Mouse (Mus musculus) heart, adult 11 months (tissue): Measurements from ENCODE around the gene Tbx21.

Experiments
- DNase-seq: peaks from one replicate; pipeline ENCODE4 v3.0.0; 2022

Gene Tbx21

DNA sequence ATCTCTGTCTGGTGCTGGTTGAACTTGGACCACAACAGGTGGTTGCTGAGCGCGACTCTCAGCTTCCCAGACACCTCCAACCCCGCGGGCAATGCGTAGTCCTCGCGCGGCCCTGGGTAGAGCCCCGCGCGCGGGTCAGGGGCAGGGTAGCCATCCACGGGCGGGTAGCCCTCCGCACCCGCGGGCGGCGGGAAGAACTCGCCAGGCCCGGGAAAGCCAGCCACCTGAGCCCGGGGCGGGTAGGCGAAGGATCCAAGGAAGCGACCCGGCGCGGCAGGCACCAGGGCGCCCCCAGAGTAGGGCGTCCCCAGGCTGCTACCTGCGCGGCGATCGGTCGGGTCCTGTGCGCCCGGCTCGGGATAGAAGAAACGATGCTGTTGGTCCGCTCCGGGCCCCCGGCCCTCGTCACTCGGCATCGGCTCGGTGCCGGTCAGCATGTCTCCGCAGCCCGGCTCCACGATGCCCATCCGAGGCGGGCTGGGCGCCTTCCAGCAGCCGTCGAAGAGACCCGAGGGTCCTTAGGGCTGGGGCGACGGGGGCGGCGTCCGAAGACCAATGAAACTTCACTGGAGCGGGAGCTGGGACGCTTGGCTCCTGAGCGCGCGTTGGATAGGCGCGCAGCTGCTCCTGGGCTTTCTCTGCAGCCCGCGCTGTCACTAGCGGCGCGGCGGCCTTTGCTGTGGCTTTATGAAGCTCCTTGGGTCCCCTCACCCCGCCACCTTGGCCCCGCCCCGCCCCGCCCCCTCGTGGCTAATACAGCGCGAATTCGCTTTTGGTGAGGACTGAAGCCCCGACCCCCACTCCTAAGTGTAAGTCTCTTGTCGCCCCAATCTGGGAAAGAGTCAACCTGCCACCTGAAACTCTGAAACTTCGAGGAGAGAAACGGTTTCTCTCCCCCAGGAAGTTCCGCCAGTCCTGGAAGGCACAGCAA lies at the start of gene Tbx21:
Gene Tbx21 (minus strand): TSS at position 661 of the 931 bp plus-strand sequence.
- DNase-seq = no peak

DNA sequence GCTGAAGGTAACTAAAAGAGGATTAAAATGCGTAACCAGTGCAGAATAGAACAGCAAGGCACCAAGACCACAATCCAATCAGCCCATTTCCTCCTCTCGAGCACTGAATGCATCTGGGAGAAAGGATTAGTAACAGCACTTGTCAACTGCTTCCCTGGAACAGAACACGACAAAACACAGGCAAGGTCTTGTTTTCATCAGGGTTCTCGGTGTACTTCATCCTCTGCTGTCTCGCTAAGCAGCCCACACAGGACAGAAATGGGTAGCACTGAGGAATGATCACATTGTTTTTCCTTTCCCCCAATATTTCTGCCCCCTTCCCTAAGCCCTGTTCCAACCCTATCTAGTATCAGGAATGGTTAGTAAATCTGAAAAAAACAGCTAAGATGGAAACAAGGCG lies 45.2 kb upstream of the Tbx21 start:
- no peak for DNase-seq

DNA sequence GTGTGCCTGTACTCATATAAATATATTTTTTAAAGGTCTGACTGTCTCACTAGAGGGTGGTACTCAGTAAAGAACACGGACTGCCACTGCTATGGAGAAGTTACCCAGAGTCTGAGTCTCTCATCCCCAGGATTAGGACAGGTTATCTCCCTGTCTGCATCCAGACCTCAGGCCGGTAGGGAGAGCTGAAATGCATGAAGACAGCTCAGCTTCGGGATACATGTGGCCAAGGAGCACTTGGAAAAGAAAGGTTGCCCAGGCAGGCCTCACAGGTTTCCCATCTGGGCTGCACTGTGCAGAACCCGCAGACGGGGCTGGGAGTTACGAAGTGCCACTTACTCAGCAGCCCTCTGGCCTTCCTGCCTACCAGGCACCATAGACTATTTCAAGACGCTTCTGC lies 41.9 kb upstream of the Tbx21 start:
- DNase-seq = no peak

DNA sequence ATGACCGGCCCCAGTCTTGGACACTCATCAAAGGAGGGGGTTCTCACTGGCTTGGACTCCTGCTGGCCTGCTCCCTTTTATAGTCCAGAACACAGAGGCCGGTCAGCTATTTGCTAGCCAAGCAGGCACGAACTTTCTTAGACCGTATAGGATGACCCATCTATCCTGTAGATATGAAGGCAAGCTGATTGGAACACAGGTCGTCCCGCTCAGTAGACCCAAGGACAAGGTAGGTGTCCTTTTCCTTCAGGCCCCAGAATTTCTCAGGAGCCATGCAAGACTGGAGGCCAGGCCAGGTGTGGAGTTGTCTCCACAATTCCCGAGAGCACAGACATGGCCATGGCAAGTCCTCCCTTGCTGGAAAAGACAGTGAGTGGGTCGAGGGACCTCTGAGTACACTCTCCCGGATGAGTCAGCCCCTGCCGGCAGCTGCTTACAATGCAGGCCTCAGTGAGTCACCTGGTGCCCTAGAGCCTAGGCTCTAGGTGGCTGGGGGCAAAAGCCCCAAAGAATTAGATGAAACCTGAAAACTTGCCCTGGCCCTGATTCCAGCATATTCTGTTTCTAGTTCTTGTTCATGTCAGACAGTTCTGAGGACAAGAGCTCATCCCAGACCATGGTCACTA lies 37.6 kb upstream of the Tbx21 start:
- DNase-seq = peak; percentile 93

DNA sequence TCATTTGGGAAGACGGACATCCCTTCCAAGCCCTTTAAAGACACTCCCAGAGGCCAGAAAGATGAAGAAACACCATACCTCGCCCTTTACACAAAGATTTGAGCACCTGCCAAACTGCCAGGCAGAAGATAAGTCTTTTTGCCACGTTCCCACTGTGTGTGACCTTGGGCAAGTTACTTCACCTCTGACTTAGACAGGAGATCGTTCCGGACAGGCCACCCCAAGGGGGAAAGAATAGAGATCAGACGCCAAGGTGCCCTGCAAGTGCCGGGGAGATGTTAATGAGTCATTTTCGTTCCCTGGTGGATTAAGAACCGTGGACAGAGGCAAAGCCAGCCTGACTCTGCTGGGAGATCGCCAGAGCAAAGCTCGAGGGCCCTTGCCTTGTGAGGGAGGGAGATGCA lies 36.9 kb upstream of the Tbx21 start:
- DNase-seq = peak; percentile 95

DNA sequence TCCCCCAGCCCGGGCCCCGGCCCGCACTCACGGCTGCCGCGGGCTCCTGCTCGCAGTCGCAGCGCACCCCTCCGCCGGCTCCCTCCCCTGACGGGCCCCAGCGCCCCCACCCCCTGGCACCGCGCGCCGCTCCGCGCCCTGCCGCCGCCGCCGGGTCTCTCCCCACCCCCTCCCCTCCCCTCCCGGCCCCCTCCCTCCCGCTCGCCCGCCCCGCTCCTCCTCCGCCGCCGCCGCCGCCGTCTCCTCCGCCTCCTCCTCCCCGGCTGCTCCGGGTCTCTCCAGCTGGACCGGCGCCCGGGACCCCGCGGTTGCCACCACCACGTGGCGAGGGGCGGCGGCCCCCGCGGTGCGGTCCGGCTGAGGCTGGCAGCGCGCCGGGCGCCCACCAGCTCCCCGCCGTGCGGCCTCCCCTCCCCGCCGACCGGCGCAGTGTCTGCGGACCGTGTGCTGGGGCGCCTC lies 36.2 kb upstream of the Tbx21 start, which contains the start of gene Tbkbp1:
Gene Tbkbp1 (minus strand): TSS at position 153 of the 459 bp plus-strand sequence.
- peak; percentile 96 for DNase-seq

DNA sequence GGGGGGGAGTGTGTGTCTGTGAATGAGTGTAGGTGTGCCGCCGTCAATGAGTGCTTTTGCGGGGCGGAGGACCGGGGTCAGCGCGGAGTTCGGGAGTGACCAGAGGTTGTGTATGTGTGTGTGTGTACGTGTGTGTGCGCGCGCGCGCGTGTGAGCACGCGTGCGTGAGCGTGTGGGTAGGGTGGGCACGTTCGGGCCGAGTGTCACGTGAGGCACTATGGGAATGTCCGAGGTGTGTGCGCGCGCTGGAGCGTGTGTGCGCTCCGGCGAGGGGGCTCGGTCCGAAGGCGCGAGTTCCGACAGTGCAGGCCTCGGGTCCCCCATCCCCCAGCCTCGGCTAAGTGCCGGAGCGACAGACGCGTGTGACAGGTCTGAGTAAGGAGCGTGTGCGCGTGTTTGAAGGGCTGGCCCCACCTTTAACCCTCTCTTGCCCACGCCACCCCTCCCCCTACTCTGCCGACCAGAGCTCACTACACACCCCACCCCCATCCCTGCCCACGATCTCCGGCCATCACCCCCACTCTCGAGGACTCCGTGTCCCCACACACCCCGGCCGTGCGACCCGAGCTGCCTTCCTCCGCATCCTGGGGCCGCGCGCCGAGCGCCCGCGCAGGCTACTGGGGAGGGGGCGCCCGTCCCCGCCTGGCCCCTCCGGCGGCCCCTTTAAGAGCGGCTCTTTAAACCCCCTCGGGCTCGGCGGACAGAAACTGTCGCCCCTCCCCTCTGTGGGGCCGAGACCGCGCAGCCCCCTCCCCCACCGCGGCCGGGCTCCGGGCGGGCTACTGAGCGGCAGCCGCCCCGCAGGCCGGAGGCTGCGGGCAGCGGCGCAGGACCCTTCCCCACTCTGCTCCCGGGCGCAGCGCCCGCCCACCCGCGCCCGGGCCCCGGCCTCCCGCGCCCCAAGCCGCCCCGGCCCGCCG lies 35.5 kb upstream of the Tbx21 start:
- DNase-seq = peak; percentile 98

DNA sequence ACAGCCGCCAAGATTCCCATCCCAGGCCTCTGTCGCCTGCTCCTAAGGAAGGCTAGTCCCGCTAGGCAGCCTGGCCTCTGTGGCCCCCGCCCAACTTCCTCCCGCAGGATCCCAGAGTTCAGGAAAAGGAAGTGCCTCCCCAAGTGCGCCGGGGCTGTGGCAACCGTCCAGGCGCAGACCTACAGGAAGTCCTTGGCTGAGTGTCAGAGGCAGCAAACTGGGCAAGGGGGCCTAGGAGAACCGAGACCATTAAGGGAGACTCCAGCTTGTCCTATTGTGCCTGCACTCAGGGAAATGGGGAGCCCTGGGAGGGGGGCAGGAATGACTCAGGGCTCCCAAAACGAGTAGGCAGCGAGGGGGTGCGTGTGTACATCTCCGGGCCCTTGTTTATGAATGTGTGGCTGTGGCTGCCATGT lies 34.9 kb upstream of the Tbx21 start:
- peak; percentile 99 for DNase-seq

DNA sequence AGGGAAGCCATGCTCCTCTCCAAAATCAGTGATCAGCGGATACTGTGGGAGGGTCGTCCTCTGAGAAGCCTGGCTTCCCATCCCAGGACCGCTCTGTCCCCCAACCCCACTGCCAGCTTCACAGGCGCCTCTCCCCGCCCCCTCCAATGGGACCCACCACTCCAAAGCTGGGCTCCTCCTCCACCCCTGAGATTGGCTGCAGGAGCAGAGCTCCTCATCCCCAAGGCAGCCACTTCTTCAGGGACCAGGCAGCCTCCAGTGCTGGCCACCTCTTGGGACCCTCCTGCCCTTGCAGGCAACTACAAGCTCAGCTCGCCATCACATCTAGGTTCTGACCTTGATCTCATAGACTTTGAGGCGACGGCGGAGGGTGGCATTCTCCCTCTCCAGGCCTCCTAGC lies 33.9 kb upstream of the Tbx21 start:
- peak; percentile 95 for DNase-seq

DNA sequence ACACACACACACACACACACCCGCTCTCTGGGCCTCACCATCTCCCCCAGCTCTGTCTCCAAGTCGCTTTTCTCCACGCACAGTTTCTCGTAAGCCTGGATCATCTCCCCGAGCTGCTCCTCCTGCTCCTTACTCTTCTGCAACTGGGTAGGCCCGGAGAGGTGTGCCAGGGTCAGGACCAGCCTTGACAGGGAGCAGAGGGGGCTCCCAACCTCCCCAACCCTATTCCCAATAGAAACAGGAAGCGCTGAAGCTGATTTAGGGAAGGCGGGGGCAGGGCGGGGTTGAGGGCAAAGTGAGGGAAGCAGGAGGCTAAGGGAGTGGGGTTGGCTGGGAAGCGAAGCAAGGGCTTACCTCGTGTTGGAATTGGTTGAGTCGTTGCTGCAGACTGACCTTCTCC lies 33.5 kb upstream of the Tbx21 start:
- peak; percentile 93 for DNase-seq

DNA sequence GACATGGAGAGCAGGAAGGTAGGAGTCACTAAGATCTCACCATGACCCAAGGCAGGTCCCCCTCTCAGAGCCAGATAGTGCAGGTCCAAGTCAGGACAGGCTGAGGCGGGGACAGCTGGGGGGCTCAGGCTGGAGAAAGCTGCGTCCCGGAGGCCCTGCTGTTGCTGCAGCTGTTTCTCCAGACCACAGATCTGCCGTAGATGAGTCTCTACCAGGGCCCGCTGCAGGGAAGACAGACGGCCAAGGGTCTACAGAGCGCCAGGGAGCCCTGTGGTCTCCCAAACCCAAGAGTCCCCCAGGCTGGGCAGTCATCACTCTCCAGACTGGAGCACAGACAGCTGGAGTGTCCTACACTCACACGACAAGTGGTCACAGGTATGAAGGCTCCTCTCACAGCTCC lies 32.2 kb upstream of the Tbx21 start:
- peak; percentile 88 for DNase-seq

DNA sequence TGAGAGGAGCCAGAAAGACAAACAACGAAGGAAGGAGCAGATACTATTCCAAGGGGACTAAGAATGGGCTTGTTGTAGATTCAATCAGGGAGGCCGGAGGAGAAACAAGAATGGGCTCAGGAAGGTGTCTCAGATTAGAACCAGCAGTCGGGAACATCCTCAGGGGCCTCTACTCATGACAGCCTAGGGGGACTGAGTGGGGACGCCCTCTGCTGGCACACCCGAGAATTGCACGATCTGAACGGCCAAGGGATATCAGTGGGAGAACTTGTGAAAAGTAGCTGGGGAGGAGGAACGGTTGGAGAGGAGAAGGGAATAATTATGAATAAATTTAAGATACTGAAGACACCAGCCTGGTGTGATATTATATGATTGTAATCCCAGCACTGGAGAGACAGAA lies 31.6 kb upstream of the Tbx21 start:
- DNase-seq = peak; percentile 97

DNA sequence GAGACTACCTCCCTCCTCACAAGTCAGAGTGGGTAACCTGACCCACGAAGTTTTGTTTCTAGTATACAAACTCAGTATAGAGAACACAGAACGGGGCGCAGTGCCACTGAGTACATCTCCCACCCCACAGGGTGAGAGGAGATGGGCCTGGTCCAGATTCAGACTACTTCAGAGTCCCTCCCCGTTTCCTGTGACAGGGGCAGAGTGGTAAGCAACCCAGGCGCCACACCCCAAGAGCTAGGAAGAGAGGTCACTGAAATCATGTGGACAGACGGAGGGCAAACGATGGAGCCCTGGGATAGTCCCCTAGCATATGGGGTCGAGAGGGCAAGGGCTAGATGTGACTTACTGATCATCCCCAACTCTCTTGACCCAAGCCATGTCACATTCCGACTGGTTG lies 30.8 kb upstream of the Tbx21 start:
- DNase-seq = peak; percentile 89

DNA sequence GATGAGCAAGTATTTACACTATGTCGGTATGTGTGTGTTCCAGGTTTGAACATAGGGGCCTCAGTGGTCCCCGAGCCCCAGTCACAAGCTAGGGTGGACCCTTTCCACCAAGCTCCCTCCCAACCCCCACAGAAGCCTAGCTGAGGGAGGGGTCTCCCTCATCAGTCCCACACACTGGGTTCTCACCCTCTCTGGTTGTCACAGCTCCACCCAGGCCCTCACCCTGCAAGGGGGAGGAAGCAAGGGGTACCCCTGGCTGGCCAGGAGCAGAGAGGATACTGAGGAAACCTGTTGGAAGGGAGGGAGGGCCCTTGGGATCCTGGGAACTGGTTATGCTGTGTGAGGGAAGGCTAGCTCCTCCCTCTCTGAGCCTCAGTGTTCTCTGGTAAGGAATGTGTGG lies 30.2 kb upstream of the Tbx21 start:
- peak; percentile 88 for DNase-seq

DNA sequence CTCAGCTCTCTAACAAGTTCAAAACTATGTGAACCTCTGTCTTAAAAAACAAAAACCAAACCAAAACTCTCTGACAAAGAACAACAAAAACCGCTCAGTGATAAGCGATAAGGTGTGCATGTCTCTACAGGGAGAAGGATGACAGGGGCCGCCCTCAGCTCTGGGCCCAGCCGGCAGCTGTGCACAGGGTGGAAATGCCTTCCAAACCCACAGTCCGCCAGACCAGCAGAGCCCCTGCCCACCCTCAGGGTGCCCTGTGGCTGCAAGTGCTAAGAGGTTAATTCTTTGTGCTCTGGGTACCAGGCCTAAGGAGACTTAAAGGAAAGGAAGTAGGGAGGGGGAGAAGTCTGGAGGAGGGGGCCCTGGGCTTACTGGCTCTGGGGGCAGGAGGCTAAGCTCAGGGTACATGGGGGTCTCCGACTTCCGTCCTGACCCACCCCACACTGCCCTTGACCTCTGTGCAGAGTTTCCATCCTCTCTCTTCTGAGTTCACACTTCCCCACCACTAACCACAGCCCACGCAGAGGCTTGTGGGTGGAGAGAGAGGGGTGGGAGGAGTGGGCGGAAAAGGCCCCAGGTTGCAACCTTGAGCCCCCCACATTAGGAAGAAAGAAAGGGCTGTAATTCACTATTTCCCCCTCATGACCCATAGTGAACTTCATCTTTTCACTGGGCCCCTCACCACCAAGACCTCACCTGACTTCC lies 28.2 kb upstream of the Tbx21 start:
- peak; percentile 89 for DNase-seq

DNA sequence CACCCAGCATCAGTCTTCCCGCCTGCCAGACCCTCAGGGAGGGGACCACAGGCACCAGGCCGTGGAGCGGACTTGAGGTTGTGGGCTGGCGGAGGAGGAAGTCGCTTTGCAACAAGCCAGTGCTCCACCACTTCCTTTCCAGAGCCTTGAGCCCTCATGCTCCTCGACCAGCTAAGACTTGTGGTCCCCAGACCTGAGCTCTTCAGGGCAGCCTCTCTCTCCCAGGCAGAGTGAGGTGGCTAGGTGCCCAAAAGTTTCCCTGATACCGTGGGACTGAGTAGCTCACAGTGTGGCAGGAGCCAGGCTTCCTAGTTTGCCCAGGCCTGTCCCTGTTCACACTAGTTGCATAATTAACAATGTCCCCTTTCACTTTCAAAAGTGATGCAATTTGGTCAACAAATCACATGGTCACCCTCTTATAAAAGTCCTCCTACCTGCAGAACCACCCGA lies 27.1 kb upstream of the Tbx21 start:
- peak; percentile 95 for DNase-seq

DNA sequence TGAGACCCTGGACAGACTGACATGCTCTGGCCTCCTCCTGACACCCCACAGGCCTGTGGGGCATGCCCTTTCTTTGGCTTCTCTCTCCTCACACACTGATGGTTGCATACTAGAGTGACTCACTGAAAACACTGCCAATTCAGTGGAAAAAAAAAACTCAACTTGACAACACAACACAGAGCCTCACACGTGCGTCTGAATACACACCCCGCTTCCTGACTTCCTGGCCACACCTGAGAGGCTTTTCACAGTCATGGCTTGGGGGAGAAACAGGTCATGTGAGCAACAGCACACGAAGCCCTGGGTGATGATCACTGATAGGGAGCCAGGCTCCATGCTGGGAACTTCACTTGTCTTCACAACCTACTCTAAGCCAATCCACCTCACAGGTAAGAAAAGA lies 25.7 kb upstream of the Tbx21 start:
- DNase-seq = peak; percentile 84

DNA sequence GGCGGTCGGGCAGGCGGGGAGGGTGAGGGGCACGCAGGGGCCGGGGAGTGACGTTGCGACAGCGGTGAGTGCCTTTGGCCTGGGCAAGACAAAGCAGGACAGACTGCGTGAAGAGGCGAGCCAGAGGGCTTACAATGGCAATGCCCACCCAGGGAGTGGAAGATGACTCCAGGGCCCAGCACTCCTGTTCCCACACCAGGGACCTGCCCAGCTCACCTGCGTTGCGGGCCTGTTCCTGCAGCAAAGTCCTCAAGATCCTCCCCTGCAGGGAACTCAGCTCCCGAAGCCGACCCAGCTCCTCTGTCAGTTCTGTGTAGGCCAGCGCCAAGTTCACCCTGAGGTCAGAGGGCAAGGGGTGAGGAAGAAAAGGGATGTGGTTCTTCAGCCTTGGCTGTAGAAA lies 24.1 kb upstream of the Tbx21 start:
- DNase-seq = peak; percentile 91

DNA sequence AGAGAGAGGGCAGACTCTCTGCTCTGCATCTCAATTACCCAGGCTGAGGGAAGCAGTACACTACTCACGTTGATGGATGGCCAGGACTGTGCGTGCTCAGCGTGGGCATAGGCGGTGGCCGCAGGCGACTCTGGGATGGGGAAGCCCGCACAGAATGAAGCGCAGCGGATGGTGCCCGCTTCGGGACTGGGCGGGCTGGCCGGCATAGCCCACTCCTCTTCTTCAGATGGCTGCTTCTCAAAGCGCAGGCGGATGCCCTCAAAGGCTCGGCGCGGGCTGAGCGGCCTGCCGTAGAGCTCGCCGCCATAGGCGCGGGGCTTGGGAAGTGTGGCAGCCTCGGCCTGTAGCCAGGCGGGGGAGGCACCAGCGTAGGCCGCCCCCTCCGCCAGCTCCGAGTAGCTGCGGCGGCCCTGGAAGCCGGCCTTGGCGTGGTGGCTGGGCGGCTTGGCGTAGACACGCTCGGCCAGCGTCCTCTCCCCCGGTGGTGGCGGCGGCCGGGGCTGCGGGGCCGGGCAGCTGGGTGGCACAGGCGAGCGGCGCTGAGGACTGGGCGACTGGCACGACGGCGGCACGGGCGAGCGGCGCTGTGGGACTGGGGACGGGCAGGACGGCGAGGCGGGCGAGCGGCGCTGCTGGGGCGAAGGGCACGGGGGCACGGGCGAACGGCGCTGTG lies 23.6 kb upstream of the Tbx21 start:
- DNase-seq = peak; percentile 93

DNA sequence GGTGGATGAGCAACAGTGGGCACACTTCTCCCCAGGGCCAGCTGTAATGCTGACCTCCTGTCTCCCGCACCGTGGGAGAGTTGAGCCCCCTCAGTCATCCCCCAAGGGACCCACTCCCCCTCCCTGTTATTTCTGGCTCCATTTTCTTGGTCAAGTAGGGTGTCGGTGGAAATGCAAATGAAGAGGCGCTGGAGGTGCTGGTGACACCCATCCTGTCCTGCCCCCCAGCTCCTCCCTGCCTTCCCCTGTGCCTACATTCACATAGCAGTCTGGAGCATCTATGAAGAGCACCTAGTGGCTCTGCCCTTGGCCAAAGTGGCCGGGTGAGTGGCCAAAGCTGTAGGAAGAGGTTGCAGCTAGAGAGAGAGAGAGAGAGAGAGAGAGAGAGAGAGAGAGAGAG lies 18.1 kb upstream of the Tbx21 start:
- DNase-seq = no peak

DNA sequence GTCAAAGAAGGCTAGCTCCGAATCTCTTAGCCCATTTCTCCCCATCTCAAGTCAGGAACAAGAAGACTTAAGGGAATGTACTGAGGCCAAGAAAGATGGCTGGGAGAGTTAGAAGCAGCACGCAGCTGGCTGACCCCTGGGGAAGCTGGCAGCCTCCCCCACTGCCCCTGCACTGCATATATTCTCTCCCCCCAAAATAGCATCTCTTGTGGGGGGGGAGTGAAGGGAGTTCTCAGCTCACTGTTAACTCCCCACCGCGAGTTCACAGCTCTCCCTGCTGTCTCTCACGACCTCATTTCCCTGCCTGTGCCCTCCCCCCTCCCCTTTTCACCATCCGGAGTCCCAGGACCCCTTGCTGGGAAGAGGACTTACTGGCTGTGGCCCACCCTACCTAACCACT lies 17.1 kb upstream of the Tbx21 start:
- DNase-seq = no peak

DNA sequence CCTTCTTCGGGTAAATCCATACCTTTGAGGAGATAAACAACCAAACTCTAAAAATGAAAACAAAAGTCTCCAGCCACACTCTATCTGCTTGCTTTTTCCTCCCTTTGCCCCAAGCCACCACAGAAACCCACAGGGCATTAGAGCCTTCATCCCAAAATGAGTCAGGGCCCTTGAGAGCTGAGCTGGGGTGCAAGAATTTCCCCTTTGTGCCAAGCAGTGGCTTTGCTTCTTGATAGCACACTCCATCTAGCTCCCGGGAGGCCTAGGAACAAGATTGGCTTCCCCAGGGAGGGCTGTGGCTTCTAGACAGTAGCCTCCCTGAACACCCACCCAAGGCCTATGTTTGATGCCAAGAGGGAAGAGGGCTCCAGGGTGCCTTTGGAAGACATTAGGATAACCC lies 16.6 kb upstream of the Tbx21 start:
- DNase-seq = no peak
